Mouse (Mus musculus): ENCODE measurements around the gene Kat2b. TPM values are rescaled to one million over a fixed set of nuclear protein-coding genes. Genes with fewer than 3 reads are reported as not detected.
"Not testable (repeated sequence)": the region's sequence is repeated elsewhere in the genome, so short reads cannot be mapped to it uniquely, and the experiment has no call there.

The Kat2b gene
- polyA plus RNA-seq, 1 experiment from 2014 or later = 30.7 TPM

GRCm38 (mm10) chr17:53561458-53562029, 5.1 kb upstream of the Kat2b start:
- WGBS (ENCODE audit: missing documents) = 96% methylated on average over 4 of the region's 4 CpGs
- H3K27ac ChIP-seq = no peak overlapping the region
- no peak overlapping the region for H3K4me3 ChIP-seq (ENCODE audit: inconsistent target)
- no peaks in the 10 kb centered on the region for H3K36me3 ChIP-seq (ENCODE audit: inconsistent target)
- no peaks in the 10 kb centered on the region for H3K79me2 ChIP-seq (ENCODE audit: inconsistent target)

DNA sequence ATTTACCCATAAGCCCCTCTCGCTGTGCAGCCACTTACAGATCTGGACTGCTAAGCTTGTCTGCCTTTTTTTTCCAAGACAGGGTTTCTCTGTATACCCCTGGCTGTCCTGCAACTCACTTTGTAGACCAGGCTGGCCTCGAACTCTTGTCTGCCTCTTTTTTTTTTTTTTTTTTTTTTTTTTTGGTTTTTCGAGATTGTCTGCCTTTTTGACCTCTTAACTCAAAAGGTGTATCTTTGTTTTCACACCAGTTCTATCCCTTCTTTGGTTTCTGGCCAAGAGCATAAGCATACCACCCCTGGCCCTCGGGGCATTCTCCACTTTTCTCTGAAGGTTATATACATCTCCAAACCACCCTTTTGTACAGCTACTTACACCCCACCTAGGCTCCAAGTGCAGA, 1.8 kb upstream of the Kat2b start:
- Histone ChIP-seq H3K79me2 (ENCODE audit: inconsistent target) (peaks cover 24% of the 10 kb centered on the region), H3K4me3 (ENCODE audit: inconsistent target) (no peak overlapping the region), H3K36me3 (ENCODE audit: inconsistent target) (no peaks in the 10 kb centered on the region), H3K27ac (no peak overlapping the region)
- WGBS (ENCODE audit: missing documents) = 100% methylated on average over 3 of the region's 4 CpGs

- Histone ChIP-seq H3K36me3 (ENCODE audit: inconsistent target) (no peaks in the 10 kb centered on the region), H3K4me3 (ENCODE audit: inconsistent target) (peak overlapping the region; percentile 37; the same call in 1 of the 2 replicates), H3K27ac (0 out of 2 replicates have a peak overlapping the region, but pooled peaks have one; percentile 42), H3K79me2 (ENCODE audit: inconsistent target) (peaks cover 43% of the 10 kb centered on the region)
- WGBS (ENCODE audit: missing documents) = 0% methylated on average over 15 of the region's 51 CpGs
Observed at GRCm38 (mm10) chr17:53566919-53567345, 271 bp downstream of the Kat2b start.

DNA sequence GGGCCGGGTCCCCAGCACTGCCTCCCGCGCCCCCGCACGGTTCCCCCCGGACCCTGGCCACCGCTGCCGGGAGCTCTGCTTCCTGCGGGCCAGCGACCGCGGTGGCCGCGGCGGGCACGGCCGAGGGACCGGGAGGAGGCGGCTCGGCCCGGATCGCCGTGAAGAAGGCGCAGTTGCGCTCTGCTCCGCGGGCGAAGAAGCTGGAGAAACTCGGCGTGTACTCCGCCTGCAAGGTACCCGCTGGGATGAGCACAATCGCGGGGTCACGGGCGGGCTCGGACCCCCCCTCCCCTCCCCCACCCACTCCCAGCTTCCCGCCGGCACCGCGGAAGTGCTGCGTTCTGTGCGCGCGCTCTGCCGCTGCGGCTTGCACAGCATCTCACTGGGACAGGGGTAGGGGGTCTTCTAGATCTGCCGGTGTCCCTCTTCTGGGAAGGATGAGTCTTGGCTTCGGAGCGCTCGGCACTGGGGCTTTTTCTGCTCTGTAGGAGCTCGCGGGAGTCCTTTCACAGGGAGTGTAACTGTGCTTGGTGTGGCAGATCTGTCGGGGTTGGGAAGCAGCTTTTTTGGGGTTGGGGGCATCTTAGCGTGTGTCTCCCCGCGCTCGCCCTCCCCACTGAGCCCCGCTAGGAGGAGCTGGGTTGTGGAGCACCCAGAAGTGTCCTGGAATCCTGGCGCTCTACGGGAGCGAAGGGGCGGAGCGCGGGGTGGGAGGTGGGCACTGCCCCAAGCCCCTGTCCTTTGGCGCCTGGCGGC, 863 bp downstream of the Kat2b start:
- Histone ChIP-seq H3K36me3 (ENCODE audit: inconsistent target) (no peaks in the 10 kb centered on the region), H3K27ac (peak overlapping the region; percentile 55), H3K4me3 (ENCODE audit: inconsistent target) (peak overlapping the region; percentile 81), H3K79me2 (ENCODE audit: inconsistent target) (peaks cover 48% of the 10 kb centered on the region)
- under 1% methylated on average over 63 of the region's 67 CpGs for WGBS (ENCODE audit: missing documents)

DNA sequence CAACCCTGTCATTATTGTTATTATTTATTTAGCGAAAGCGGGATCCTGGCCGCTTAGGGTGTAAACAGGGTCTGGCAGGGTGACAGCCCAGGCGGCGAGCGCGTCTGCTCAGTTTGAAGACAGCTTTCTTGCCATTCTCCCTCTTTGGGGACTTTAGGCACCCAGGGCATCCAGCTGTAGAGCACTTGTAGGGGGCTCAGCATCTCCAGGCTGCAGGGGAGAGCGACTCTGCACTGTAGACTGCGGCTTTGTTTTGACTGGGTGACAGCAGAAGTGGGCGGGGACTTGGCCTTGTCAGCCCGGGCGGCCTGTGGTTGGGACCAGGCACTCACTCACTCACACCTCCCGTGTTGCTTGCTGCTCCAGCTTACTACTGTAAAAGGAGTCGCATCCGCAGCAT, 1.5 kb downstream of the Kat2b start:
- Histone ChIP-seq H3K4me3 (ENCODE audit: inconsistent target) (peak overlapping the region; percentile 81), H3K27ac (no peak overlapping the region)
- WGBS (ENCODE audit: missing documents) = 0% methylated on average over 15 of the region's 15 CpGs

DNA sequence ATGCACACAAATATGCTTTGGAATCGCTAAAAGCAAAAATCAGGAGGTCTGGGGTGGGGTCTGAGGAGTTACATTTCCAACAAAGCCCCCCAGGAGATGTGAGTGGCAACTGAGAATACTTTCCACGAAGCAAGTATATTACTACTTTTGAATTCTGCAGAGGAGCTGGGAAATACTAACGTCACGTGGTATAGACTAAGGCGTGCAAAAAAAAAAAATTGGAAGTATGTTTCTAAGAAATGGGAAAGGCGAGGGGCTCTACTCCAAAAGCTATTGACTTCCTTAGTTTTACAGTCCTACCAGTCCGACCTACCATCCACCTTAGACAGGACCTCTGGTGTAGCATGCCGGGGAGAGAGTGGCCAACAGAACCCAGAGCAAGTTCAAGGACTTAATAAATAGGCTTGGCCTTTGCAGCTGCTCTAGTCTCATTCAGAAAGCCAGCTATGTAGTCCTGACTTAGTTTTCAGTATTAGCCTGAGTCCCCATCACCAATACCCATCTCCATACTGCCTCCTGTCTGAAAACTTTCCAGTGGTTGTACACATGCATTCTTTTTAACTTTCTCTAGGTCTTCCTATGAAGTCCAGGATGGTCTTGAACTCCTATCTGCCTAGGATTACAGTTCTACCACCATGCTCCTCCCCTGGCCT, 2.2 kb downstream of the Kat2b start:
- Histone ChIP-seq H3K79me2 (ENCODE audit: inconsistent target) (peaks cover 62% of the 10 kb centered on the region), H3K4me3 (ENCODE audit: inconsistent target) (peak overlapping the region; percentile 81), H3K36me3 (ENCODE audit: inconsistent target) (no peaks in the 10 kb centered on the region), H3K27ac (0 out of 2 replicates have a peak overlapping the region, but pooled peaks have one; percentile 57)
- 44% methylated on average over 8 of the region's 8 CpGs for WGBS (ENCODE audit: missing documents)

More for the DNA sequence above, 1.5 kb downstream of the Kat2b start:
- H3K36me3 ChIP-seq (ENCODE audit: inconsistent target) = no peaks in the 10 kb centered on the region
- H3K79me2 ChIP-seq (ENCODE audit: inconsistent target) = peaks cover 54% of the 10 kb centered on the region

DNA sequence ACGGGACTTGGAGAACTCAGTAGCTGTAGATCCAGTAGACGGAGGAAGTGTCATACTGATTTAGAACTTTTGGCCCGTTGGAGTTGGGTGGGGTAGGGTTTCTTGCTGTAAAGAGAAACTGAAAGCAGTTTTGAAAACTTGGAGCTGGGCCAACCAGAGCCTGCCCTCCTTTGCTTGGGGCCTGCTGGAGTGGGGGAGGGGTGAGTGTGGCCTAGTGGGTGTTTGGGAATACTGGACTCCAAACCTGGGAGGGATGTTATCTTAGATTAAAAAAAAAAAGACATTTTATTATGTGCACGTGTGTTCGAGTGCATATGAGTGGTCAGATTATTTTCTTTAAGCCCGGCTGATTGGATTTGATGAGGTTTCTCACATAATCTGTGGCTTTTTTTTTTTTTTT, 3.2 kb downstream of the Kat2b start:
- Histone ChIP-seq H3K4me3 (ENCODE audit: inconsistent target) (peak overlapping the region; percentile 19), H3K79me2 (ENCODE audit: inconsistent target) (peaks cover 72% of the 10 kb centered on the region), H3K27ac (peak overlapping the region; percentile 57), H3K36me3 (ENCODE audit: inconsistent target) (no peaks in the 10 kb centered on the region)
- 7% methylated on average over 6 of the region's 6 CpGs for WGBS (ENCODE audit: missing documents)

DNA sequence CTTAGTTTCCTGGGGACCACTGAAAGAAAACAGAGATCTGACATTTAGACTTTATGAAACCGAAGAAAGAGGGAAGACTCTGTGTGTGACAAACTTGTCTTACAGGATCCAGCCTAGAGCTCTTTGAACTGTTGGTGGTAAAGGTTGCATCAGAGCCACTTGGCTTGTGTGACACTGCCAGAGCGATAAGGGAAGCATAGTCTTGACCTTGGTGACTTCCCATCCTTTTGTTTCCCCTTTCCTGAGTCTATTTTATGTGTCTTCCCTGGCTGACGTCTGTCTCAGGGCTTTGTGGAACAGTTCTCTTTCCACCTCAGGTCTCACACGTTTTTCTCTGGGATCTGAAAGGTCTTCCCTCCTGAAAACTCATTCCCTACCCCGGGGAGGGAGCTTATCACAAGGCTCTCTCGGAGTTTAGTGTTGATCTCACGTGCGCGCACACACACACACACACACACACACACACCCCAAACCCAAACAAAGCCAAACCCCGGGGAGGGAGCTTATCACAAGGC, 3.8 kb downstream of the Kat2b start:
- H3K27ac ChIP-seq = peak overlapping the region; percentile 57
- peaks cover 77% of the 10 kb centered on the region for H3K79me2 ChIP-seq (ENCODE audit: inconsistent target)
- no peaks in the 10 kb centered on the region for H3K36me3 ChIP-seq (ENCODE audit: inconsistent target)
- H3K4me3 ChIP-seq (ENCODE audit: inconsistent target) = peak overlapping the region; percentile 19; the same call in 1 of the 2 replicates
- 30% methylated on average over 9 of the region's 10 CpGs for WGBS (ENCODE audit: missing documents)

DNA sequence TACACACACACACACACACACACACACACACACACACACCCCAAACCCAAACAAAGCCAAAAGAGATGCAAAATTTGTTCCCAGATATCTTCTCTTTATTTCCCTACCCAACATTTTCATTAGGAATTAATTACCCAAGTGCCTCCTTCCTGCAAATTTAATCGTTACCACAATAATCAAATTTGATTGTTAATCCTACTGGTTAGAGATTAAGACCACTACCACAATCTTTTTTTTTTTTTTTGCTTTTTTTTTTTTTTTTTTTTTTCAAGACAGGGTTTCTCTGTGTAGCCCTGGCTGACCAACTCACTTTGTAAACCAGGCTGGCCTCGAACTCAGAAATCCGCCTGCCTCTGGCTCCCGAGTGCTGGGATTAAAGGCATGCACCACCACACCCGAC, 4.3 kb downstream of the Kat2b start:
- H3K79me2 ChIP-seq (ENCODE audit: inconsistent target) = peaks cover 83% of the 10 kb centered on the region
- not testable (repeated sequence) for H3K4me3 ChIP-seq (ENCODE audit: inconsistent target); H3K27ac ChIP-seq; H3K36me3 ChIP-seq (ENCODE audit: inconsistent target)
- WGBS (ENCODE audit: missing documents) = 96% methylated on average over 5 of the region's 5 CpGs

DNA sequence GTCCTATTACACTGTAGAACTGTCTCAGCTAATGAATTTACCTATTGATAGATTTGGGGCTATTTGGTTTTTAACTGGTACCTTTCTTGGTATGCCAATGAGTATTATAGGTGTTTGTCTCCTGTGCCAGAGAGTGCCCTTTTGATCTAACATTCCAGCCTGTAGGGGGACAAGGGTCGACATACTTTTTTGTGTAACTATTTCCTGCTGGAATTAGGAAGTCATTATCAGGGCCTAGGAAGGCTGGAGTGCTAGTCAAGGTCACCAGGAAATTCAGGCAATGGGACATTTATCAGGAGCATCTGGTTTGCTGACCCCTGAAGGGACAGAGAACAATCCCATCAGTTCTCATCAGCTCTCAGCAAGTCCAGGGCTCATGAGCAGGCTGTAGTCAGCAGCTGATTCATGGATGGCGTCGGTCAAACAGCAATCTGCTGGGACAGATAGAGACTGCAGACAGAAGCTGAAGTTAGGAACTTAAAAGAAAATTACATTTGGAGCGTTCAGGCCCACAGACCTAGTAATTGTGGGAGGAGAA, 6.4 kb downstream of the Kat2b start:
- H3K79me2 ChIP-seq (ENCODE audit: inconsistent target) = peaks cover 97% of the 10 kb centered on the region
- H3K27ac ChIP-seq = no peak overlapping the region
- WGBS (ENCODE audit: missing documents) = 75% methylated on average over 4 of the region's 4 CpGs
- no peak overlapping the region for H3K4me3 ChIP-seq (ENCODE audit: inconsistent target)
- no peaks in the 10 kb centered on the region for H3K36me3 ChIP-seq (ENCODE audit: inconsistent target)

DNA sequence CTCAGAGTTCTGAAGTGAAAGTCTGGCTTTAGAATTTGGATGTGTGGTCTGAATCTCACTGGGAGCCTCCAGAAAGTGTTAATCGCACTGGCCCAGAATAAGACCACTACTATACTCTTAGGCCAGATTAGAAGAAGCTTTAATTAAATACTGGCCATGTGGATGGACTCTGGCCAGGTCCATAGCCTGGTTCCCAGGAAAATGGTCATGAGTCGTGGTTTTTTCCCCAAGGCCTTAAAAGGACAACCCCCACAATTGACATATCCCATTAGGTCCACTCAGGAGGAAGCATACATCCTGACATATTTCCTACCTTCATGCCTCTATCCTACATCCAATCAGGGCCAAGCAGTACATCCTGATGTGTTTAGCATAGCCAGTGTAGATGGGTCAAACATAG, 10.5 kb downstream of the Kat2b start:
- Histone ChIP-seq H3K27ac (no peak overlapping the region), H3K36me3 (ENCODE audit: inconsistent target) (no peaks in the 10 kb centered on the region), H3K4me3 (ENCODE audit: inconsistent target) (no peak overlapping the region), H3K79me2 (ENCODE audit: inconsistent target) (peaks cover 100% of the 10 kb centered on the region)
- WGBS (ENCODE audit: missing documents) = 81% methylated on average over 2 of the region's 2 CpGs

DNA sequence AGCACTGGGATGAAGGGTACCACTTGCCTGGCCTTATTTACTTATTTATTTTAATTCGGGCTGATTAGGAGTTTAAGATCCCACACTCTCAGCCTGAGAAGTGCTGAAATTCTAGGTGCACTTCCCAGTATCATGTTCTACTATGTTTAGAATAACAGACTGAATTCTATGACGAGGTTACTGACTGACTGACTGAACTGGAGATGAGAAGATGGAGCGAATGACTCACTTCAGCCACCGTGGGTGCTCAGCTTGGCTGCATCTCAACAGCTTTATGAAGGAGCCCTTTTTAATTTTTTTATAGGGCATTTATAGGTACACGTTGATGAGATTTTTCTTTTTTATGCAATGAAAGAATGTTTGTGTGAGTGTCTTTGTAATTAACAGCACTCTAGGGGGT, 11.1 kb downstream of the Kat2b start:
- 73% methylated on average over 4 of the region's 5 CpGs for WGBS (ENCODE audit: missing documents)
- no peaks in the 10 kb centered on the region for H3K36me3 ChIP-seq (ENCODE audit: inconsistent target)
- H3K4me3 ChIP-seq (ENCODE audit: inconsistent target) = no peak overlapping the region
- peaks cover 100% of the 10 kb centered on the region for H3K79me2 ChIP-seq (ENCODE audit: inconsistent target)
- H3K27ac ChIP-seq = no peak overlapping the region

GRCm38 (mm10) chr17:53578249-53578648, 11.6 kb downstream of the Kat2b start:
- 81% methylated on average over 5 of the region's 6 CpGs for WGBS (ENCODE audit: missing documents)
- no peaks in the 10 kb centered on the region for H3K36me3 ChIP-seq (ENCODE audit: inconsistent target)
- no peak overlapping the region for H3K27ac ChIP-seq
- H3K79me2 ChIP-seq (ENCODE audit: inconsistent target) = peaks cover 100% of the 10 kb centered on the region
- no peak overlapping the region for H3K4me3 ChIP-seq (ENCODE audit: inconsistent target)

DNA sequence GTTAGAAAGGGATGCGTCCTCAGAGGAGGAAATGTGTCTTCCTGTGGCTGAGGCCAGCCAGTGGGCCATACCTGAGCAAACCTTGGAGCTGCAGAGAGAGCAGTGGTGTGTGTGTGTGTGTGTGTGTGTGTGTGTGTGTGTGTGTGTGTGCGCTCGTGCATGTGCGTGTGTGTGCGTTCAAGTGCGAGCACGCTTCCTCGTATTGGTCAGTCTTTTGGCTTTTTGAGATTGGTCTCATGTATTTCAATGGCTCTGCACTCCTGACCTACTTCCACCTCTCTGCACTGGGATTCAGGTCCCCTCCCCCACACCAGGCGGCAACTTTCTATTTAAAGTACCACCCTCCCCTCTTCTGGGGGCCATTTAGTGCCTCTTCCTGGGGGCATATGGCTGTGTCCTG, 12.1 kb downstream of the Kat2b start:
- Histone ChIP-seq H3K27ac (no peak overlapping the region), H3K36me3 (ENCODE audit: inconsistent target) (no peaks in the 10 kb centered on the region), H3K79me2 (ENCODE audit: inconsistent target) (peaks cover 100% of the 10 kb centered on the region), H3K4me3 (ENCODE audit: inconsistent target) (no peak overlapping the region)
- WGBS (ENCODE audit: missing documents) = 57% methylated on average over 7 of the region's 9 CpGs
